Mouse (Mus musculus) neural tube, embryonic 11.5 days (tissue): Measurements from ENCODE around the gene Tprgl. TPM values are rescaled to one million over a fixed set of nuclear protein-coding genes. Genes with fewer than 3 reads are reported as not detected.

Experiments used
- ATAC-seq: fragments of 200-750 bp; cut with Nextera tagmentation; 2 replicates; pipeline ENCODE4 v1.8.0; 2017; ENCODE audit warnings: moderate number of reproducible peaks, mild to moderate bottlenecking, moderate TSS enrichment, moderate library complexity; ENCODE audit not compliant: insufficient read depth, low FRiP score, low TSS enrichment
- DNase-seq: peaks from one replicate; pipeline ENCODE4 v3.0.0-alpha.2; 2015; ENCODE audit warnings: low spot score
- H3K27ac ChIP-seq: fragments of 300-500 bp; sonication (generic); 2 replicates; pipeline ENCODE4 v1.5.1; 2014; ENCODE audit warnings: low read depth, mild to moderate bottlenecking, low read length
- H3K27me3 ChIP-seq: fragments of 300-500 bp; sonication (generic); 2 replicates; pipeline ENCODE4 v1.6.1; 2014; ENCODE audit warnings: mild to moderate bottlenecking, low read length, mixed read lengths; ENCODE audit not compliant: control insufficient read depth, insufficient read depth
- H3K36me3 ChIP-seq: fragments of 300-500 bp; sonication (generic); 2 replicates; pipeline ENCODE4 v1.6.1; 2014; ENCODE audit warnings: mild to moderate bottlenecking, low read length, moderate library complexity, mixed read lengths; ENCODE audit not compliant: control insufficient read depth, insufficient read depth
- H3K4me1 ChIP-seq: fragments of 300-500 bp; sonication (generic); 2 replicates; pipeline ENCODE4 v1.6.1; 2014; ENCODE audit warnings: low read length, mixed read lengths; ENCODE audit not compliant: control insufficient read depth, insufficient read depth
- H3K4me2 ChIP-seq: fragments of 300-500 bp; sonication (generic); 2 replicates; pipeline ENCODE4 v1.6.1; 2014; ENCODE audit warnings: low read depth, mild to moderate bottlenecking, moderate library complexity
- H3K4me3 ChIP-seq: fragments of 300-500 bp; sonication (generic); 2 replicates; pipeline ENCODE4 v1.5.1; 2014; ENCODE audit warnings: low read depth, low read length
- H3K9ac ChIP-seq: fragments of 300-500 bp; sonication (generic); 2 replicates; pipeline ENCODE4 v1.6.1; 2014; ENCODE audit warnings: mild to moderate bottlenecking, low read length
- H3K9me3 ChIP-seq: fragments of 300-500 bp; sonication (generic); 2 replicates; pipeline ENCODE4 v1.6.1; 2016; ENCODE audit warnings: low read length; ENCODE audit not compliant: control insufficient read depth
- WGBS: fragments of 180-500 bp; shearing (Covaris S2); extraction: QIAGEN DNeasy Blood & Tissue Kit; methylation state at CpG from one replicate; pipeline ENCODE4 v1.1.7; 2014; 5-methylcytosine and 5-hydroxymethylcytosine counted together
- polyA plus RNA-seq: library from polyadenylated mRNA; unstranded; fragments of >200 nt; fragmentation: Nextera tagmentation; extraction: Ambion mirVana; gene quantifications from 2 replicates; pipeline ENCODE4 v1.2.1, GENCODE M21; 2014

Gene Tprgl
- polyA plus RNA-seq, 1 experiment from 2014 or later, result 153 TPM

DNA sequence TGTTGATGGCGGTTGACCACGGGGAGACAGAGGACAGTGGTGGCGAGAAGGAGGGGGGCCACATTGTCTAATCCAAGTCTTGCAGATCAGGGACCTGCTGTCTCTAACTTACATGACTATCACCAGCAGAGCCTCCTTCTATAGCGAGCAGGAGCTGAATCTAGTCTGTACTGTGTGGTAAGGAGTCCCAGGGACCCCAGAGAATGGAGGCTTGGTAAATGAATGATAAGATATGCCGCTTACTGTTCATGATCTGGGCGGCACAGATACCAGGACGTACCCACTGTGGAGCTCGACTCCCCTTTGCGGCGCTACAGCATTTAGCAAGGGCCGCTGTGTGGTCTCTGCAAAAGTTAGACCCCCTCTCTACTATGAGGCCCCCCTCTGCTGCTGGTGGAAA lies 38.7 kb downstream of the Tprgl start:
- DNase-seq (no peak), ATAC-seq (no peak)
- Histone ChIP-seq H3K9ac (no peak overlapping the region), H3K36me3 (no peaks in the 10 kb centered on the region), H3K4me3 (no peak overlapping the region), H3K9me3 (no peaks in the 10 kb centered on the region), H3K4me2 (no peak overlapping the region), H3K4me1 (no peaks in the 10 kb centered on the region), H3K27ac (no peak overlapping the region), H3K27me3 (no peaks in the 10 kb centered on the region)
- WGBS, result 78% methylated on average over 11 of the region's 11 CpGs

DNA sequence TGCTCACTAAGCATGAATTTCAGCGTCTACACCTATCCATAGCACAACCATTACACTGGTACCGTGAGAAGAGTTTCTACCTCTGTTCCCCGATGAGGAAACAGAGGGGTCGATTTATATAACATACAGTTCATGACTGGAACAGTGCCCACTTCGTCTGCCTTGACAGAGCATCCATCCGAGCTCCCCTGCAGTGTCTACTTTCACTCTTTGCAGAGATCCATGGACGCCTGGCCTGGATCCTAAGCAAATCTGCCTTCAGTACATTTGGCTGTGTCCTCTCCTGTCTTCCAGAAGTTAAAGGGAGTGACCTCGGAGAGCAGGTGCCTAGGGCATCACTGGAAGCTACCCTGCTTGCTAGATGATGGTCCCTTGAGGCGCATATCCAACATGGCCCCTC lies 41.3 kb downstream of the Tprgl start:
- ATAC-seq (no peak), DNase-seq (peak; percentile 7)
- H3K4me2 ChIP-seq, result no peak overlapping the region
- no peaks in the 10 kb centered on the region for H3K27me3 ChIP-seq
- no peak overlapping the region for H3K4me3 ChIP-seq
- H3K36me3 ChIP-seq, result no peaks in the 10 kb centered on the region
- H3K9ac ChIP-seq, result no peak overlapping the region
- no peaks in the 10 kb centered on the region for H3K4me1 ChIP-seq
- H3K27ac ChIP-seq, result no peak overlapping the region
- no peaks in the 10 kb centered on the region for H3K9me3 ChIP-seq
- 88% methylated on average over 9 of the region's 9 CpGs for WGBS

GRCm38 (mm10) chr4:154118782-154119181 lies 41.7 kb downstream of the Tprgl start:
- no peaks in the 10 kb centered on the region for H3K27me3 ChIP-seq
- no peaks in the 10 kb centered on the region for H3K36me3 ChIP-seq
- no peak overlapping the region for H3K4me3 ChIP-seq
- no peak overlapping the region for H3K27ac ChIP-seq
- H3K9ac ChIP-seq, result no peak overlapping the region
- WGBS, result 78% methylated on average over 9 of the region's 9 CpGs
- H3K4me1 ChIP-seq, result no peaks in the 10 kb centered on the region
- no peaks in the 10 kb centered on the region for H3K9me3 ChIP-seq
- no peak overlapping the region for H3K4me2 ChIP-seq
- ATAC-seq (no peak), DNase-seq (peak; percentile 5)

- H3K27ac ChIP-seq, result no peak overlapping the region
- DNase-seq (peak; percentile 8), ATAC-seq (no peak)
- H3K9me3 ChIP-seq, result no peaks in the 10 kb centered on the region
- no peaks in the 10 kb centered on the region for H3K27me3 ChIP-seq
- 55% methylated on average over 7 of the region's 7 CpGs for WGBS
- no peaks in the 10 kb centered on the region for H3K36me3 ChIP-seq
- H3K4me2 ChIP-seq, result no peak overlapping the region
- no peak overlapping the region for H3K9ac ChIP-seq
- no peak overlapping the region for H3K4me3 ChIP-seq
- H3K4me1 ChIP-seq, result no peaks in the 10 kb centered on the region
These were observed 44.0 kb downstream of the Tprgl start for GRCm38 (mm10) chr4:154116421-154116820.

- WGBS, result 82% methylated on average over 11 of the region's 11 CpGs
- H3K27me3 ChIP-seq, result no peaks in the 10 kb centered on the region
- no peak overlapping the region for H3K27ac ChIP-seq
These were observed 50.6 kb downstream of the Tprgl start for GRCm38 (mm10) chr4:154109850-154110243.

DNA sequence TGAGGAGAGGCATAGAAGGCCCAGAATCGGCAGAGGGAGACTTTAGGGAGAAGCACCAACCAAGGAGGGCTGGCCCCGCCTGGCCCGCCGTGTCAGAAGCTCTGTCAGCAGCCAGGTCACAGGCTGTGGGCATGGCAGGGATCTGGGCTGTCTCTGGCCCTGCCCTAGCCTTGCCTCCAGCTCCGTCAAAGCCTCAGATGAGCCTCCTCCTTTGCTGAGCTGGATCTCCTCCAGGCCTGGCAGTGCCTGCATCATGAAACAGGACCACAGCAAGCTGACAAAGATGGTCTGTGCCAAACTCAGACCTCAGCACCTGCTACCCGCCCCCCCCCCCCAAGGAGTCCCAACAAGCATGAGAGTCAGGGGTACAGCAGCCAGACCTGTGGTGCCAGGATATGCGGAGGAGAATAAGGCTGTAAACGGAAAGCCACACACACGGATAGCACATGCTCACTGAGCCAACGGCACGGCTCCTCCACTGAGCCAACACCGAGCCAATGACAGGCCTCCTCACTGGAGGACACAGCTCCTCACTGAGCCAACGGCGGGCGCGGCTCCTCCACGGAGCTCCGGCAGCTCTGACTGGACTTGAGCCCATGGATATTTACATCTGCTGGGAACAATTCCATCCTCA lies 51.1 kb downstream of the Tprgl start:
- no peaks in the 10 kb centered on the region for H3K4me1 ChIP-seq
- no peaks in the 10 kb centered on the region for H3K27me3 ChIP-seq
- 51% methylated on average over 18 of the region's 18 CpGs for WGBS
- DNase-seq (peak; percentile 3), ATAC-seq (no peak)
- H3K9ac ChIP-seq, result no peak overlapping the region
- no peaks in the 10 kb centered on the region for H3K36me3 ChIP-seq
- H3K9me3 ChIP-seq, result no peaks in the 10 kb centered on the region
- no peak overlapping the region for H3K27ac ChIP-seq
- no peak overlapping the region for H3K4me2 ChIP-seq
- H3K4me3 ChIP-seq, result no peak overlapping the region

More at GRCm38 (mm10) chr4:154109850-154110243, 50.6 kb downstream of the Tprgl start:
- Histone ChIP-seq H3K4me3 (no peak overlapping the region), H3K9ac (no peak overlapping the region), H3K4me2 (no peak overlapping the region), H3K36me3 (no peaks in the 10 kb centered on the region), H3K9me3 (no peaks in the 10 kb centered on the region), H3K4me1 (no peaks in the 10 kb centered on the region)
- no peak for ATAC-seq
- DNase-seq, result peak; percentile 4

Other genes starting within 250 kb of the Tprgl start
- gene A430005L14Rik, start 203.4 kb downstream of the Tprgl start, polyA plus RNA-seq, result 100 and 104 TPM in 2 replicates
- gene Dffb, start 185.5 kb downstream of the Tprgl start, polyA plus RNA-seq, result 10.2 and 11.7 TPM in 2 replicates
- gene Cep104, start 185.5 kb downstream of the Tprgl start, polyA plus RNA-seq, result 22.3 and 22.9 TPM in 2 replicates
- gene Lrrc47, start 148.9 kb downstream of the Tprgl start, polyA plus RNA-seq, result 15.2 and 18.6 TPM in 2 replicates
- gene Smim1, start 134.4 kb downstream of the Tprgl start, polyA plus RNA-seq, result 8.5 and 10.5 TPM in 2 replicates
- not detected in 2 replicates for gene Ccdc27, start 118.0 kb downstream of the Tprgl start, polyA plus RNA-seq
- 0.31 and 0.35 TPM in 2 replicates for gene Trp73, start 20.5 kb downstream of the Tprgl start, polyA plus RNA-seq
- gene Wrap73, start 18.3 kb downstream of the Tprgl start, polyA plus RNA-seq, result 43.8 and 45.5 TPM in 2 replicates
- gene Megf6, start 10.1 kb upstream of the Tprgl start, polyA plus RNA-seq, result 22.1 and 22.7 TPM in 2 replicates
- gene Arhgef16, start 141.0 kb upstream of the Tprgl start, polyA plus RNA-seq, result 2.0 and 3.3 TPM in 2 replicates
- gene B230104I21Rik, start 175.5 kb upstream of the Tprgl start, polyA plus RNA-seq, result 0.27 TPM in 1 of 2 replicates, not detected in the other